Mouse (Mus musculus): ENCODE data around the gene Plp1.

Plp1 gene

DNA sequence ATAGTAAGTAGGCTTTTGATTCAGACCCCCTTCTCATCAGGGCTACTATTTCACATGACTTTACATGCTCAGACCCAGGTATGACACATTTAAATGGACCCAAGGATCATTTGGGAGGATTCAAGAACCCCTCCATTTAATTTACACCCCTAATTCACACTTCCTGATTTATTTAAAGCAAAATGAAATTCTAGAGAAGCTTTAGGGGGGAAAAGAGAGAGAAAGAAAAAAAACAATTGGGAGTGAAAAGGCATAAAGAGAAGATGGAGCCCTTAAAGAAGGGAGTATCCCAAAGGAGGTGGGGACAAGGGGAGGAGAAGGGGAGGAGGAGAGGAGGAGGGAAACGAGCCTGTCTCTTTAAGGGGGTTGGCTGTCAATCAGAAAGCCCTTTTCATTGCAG is at the start of gene Plp1:
Gene Plp1 (plus strand): TSS at position 301 of the 400 bp plus-strand sequence.
- no peak for DNase-seq (ENCODE audit: low spot score in 2 of 2)

- no peak for DNase-seq (ENCODE audit: low spot score in 2 of 2)
Observed at GRCm38 (mm10) chrX:136773035-136773434, 49.4 kb upstream of the Plp1 start.

- no peak for DNase-seq (ENCODE audit: low spot score in 2 of 2)
Observed at GRCm38 (mm10) chrX:136778046-136778445, 44.4 kb upstream of the Plp1 start.

DNA sequence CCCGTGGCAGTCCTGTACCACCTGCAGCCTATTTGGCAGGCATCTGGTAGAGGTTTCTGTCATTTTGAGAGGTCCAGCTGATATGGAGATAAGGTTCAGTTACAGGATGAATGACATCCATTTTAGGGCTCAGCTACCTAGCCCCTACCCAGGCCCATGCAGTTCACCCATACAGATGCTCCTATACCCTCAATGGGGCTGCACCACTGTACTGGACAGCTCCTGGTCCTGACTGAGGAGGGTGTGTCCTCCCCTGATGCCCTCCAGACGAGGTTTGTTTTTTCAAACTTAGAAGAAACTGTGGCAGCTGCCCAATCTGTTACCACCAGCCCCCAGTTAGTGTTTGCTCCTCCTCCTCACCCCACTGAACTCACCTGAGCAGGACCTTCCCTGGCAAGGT is 43.2 kb upstream of the Plp1 start:
- DNase-seq (ENCODE audit: low spot score in 2 of 2): no peak

- no peak for DNase-seq (ENCODE audit: low spot score in 2 of 2)
Observed at GRCm38 (mm10) chrX:136780041-136780440, 42.4 kb upstream of the Plp1 start, which contains the start of gene Glra4. Glra4 (minus strand) TSS chrX:136780141.

DNA sequence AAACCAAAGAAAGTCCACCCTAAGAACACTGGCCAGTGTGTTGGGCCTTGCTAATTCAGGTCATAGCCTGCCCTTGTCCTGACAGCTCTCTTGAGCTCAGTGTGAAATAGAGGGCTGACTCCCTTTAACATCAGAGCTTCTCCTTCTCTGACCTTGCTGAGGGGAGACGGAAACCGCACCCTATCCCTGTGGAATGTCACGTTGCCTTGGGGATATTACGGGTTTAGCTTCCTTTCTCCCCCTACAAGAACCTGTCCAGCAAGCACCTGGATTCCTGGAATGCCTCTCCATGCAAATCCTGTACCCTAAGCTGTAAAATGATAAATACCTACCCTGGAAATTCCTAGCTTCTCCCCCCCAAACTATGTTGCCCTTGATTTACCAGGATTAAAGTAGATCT is 33.0 kb upstream of the Plp1 start:
- no peak for DNase-seq (ENCODE audit: low spot score in 2 of 2)

GRCm38 (mm10) chrX:136797223-136797622 is 25.2 kb upstream of the Plp1 start:
- DNase-seq (ENCODE audit: low spot score in 2 of 2): no peak

DNA sequence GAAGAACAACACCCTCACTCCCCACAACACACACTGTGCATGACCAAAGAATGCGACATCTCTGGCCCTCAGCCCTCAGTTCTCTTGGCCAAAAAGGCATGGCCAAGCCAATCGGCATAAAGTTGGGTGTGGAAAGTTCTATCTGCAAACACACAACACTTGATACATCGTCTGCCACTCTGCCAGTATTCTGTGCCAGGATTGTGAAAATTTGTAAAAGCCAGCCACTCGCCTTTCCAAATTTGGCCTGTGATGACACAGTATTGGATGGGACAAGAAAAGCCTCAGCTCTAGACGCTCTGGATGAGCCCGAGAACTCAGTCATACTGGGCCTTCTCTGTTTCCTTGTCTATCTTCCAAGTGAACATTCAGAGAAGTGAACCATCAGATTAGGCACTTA is 2.7 kb upstream of the Plp1 start:
- no peak for DNase-seq (ENCODE audit: low spot score in 2 of 2)

DNA sequence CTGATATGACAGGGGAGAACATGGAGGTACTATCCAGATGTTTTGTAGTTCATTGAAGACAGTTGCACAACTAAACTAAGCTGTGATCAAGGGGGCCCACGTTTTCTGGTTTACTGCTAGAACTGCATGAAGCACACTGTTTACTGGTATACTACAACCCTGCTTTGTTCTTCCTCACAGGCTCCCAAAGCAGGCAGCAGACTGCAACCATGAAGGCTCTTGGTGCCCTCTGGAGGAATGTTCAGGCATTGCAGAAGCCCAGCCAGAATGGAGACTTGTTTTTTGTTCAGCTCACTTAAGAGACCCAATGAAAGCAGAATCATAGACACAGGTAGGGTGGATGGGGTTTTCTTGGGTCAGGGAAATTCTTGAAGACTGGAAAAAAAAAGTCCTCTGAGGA is 2.2 kb upstream of the Plp1 start:
- peak; percentile 32 to 84 for DNase-seq (ENCODE audit: low spot score in 2 of 2)

DNA sequence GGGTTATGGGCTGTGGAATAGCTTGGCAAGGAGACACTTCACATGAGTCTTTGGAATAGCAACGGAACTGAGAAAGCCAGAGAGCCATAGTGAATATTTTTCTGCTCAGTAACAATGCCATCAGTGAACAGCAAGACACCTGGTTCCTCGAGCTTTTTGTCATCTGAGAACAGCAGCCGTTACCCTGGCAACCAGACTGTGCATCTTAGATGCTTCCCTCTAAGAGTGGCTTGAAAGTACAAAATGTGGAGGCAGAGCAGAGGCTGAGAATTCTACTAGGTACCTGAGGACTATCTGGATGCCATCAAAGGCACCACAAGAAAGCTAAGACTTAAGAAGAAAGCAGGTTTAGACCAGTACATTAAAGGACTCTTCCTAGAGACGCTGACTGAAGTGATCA is 2.5 kb downstream of the Plp1 start:
- DNase-seq (ENCODE audit: low spot score in 2 of 2): peak in 1 of 2 experiments; percentile 33

GRCm38 (mm10) chrX:136828610-136829009 is 6.1 kb downstream of the Plp1 start:
- no peak for DNase-seq (ENCODE audit: low spot score in 2 of 2)

GRCm38 (mm10) chrX:136850300-136850699 is 27.8 kb downstream of the Plp1 start:
- no peak for DNase-seq (ENCODE audit: low spot score in 2 of 2)

- peak; percentile 7 to 48 for DNase-seq (ENCODE audit: low spot score in 2 of 2)
Observed at GRCm38 (mm10) chrX:136868061-136869040, 45.9 kb downstream of the Plp1 start, which contains the start of gene Rab9b. Rab9b (minus strand) TSS chrX:136868755.

Data from left cerebral cortex, adult 9 months (tissue).